Mouse (Mus musculus) urinary bladder, postnatal 0 days (tissue): Measurements from ENCODE around the gene Slc22a13. TPM values are rescaled to one million over a fixed set of nuclear protein-coding genes. Genes with fewer than 3 reads are reported as not detected.

Source experiments
- polyA plus RNA-seq: library from polyadenylated mRNA; unstranded; fragments of >200 nt; fragmentation: Nextera tagmentation; extraction: Ambion mirVana; gene quantifications from 2 replicates; pipeline ENCODE4 v1.2.1, GENCODE M21; 2015

The Slc22a13 gene
- not detected in 2 replicates for polyA plus RNA-seq

DNA sequence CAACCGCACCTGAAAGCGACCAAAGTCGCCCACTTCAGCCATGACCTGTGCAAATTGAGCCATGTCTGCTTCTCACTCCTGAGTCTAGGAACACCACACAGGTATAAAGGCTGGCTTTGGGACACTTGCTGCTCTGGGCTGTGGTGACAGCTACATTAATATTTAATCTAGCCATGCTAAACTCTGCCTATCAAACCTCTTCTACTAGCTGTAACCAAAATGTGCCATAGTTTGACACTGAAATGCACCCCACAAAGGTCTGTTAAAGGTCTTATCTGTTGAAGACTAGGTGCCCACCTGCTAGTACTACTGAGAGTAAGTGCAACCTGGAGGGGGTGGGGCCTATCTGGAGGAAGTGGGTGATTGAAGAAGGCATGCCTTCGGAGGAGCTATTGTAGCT, at the start of gene Slc22a13:
TSS of gene Slc22a13 (minus strand) at position 101 of the 400 bp plus-strand sequence.

GRCm38 (mm10) chr9:119158861-119159260, 50.0 kb downstream of the Slc22a13 start, which contains the start of gene Gm47289:
TSS of gene Gm47289 (plus strand) at chr9:119159161.

DNA sequence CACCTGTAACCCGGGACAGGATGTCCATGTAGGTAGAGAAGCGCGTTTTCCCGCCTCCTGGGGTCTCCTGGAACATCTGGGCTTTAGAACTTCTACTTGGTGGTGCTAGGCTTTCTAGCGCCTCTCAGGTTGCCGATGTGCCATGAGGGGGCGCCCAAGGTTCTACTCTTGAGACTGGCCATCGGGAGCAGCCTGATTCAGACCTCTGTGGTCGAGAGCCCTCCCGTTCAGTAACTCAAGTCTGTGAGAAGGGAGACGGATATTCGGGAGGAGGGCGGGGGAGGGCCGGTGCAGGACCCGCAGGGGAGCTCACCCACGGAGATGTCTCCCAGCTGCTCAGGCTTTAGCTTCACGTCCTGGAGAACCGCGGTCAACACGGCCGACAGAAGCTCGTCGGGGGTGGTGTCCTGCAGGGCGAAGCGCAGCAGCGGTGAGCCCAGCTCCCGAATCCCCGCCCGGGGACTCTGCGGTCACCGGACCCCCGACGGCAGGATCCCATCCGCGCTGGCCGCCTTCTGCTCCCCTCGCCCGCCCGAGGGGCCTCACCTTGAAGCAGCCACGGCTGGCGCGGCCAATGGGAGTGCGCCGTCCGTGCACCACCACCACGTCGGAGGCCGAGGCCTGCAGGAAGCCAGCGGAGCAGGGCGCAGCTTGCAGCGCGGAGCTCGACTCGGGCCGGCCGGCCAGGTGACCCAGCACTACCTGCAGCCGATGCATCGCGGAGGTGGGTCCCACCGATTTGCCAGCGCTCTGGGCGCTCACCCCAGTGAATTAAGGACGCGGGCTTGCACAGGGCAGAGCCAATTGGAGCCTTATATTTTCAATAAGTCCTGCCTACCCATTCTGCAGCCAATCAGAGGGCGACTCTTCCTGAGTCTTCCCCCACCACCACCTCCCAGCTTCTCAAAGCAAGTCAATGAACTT, 52.4 kb downstream of the Slc22a13 start, which contains the start of gene Acaa1b:
TSS of gene Acaa1b (minus strand) at position 816 of the 924 bp plus-strand sequence.

Other genes starting within 250 kb of the Slc22a13 start
- gene Vill, start 156.3 kb downstream of the Slc22a13 start, polyA plus RNA-seq = 10.7 and 11.6 TPM in 2 replicates
- 67.1 and 75.6 TPM in 2 replicates for gene Plcd1, start 115.6 kb downstream of the Slc22a13 start, polyA plus RNA-seq
- gene Dlec1, start 106.6 kb downstream of the Slc22a13 start, polyA plus RNA-seq = 0.42 and 0.63 TPM in 2 replicates
- 3.0 and 5.7 TPM in 2 replicates for gene Acaa1b, start 52.0 kb downstream of the Slc22a13 start, polyA plus RNA-seq
- not detected in 2 replicates for gene Gm47289, start 49.9 kb downstream of the Slc22a13 start, polyA plus RNA-seq
- gene Oxsr1, start 113.3 kb upstream of the Slc22a13 start, polyA plus RNA-seq = 9.5 and 11.2 TPM in 2 replicates
- 91.0 and 92.1 TPM in 2 replicates for gene Acaa1a, start 130.6 kb upstream of the Slc22a13 start, polyA plus RNA-seq
- 27.0 and 30.2 TPM in 2 replicates for gene Myd88, start 132.3 kb upstream of the Slc22a13 start, polyA plus RNA-seq
- 0.99 and 1.2 TPM in 2 replicates for gene Xylb, start 148.3 kb upstream of the Slc22a13 start, polyA plus RNA-seq
- gene Slc22a14, start 156.5 kb upstream of the Slc22a13 start, polyA plus RNA-seq = 0.16 and 0.21 TPM in 2 replicates
- gene Acvr2b, start 193.0 kb upstream of the Slc22a13 start, polyA plus RNA-seq = 5.2 and 5.9 TPM in 2 replicates
- 6.5 and 7.3 TPM in 2 replicates for gene Exog, start 235.8 kb upstream of the Slc22a13 start, polyA plus RNA-seq